Mouse (Mus musculus) cerebellum, adult 9-10 months (tissue): ENCODE results near the gene Gm5799.
"Not testable (repeated sequence)": the region's sequence is repeated elsewhere in the genome, so short reads cannot be mapped to it uniquely, and the experiment has no call there.

Source experiments
- DNase-seq: peaks from one replicate; pipeline ENCODE4 v3.0.0; 2022

Gene Gm5799

DNA sequence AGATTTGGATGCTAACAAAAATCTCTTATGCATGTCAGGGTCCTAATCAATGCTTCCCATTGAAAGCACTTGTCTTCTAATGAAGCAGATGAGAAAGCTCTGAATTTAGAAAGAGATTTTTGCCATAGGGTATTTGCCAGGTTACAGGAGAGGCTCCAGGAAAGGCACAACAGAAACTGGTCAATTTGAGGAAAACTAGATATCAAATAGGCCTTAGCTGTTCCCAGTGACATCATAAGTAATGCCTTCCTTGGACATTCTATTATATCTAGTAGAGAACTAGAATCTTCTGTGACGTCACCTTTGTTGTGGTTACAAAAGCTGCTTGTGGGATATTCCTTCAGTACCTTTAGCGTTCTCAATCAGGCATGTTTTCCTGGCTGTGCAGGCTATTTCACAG is at the start of gene Gm5799:
Gm5799 (plus strand) TSS at position 301 of the 400 bp plus-strand sequence.
- not testable (repeated sequence) for DNase-seq

GRCm38 (mm10) chr14:43531052-43532010 is 12.0 kb upstream of the Gm5799 start:
- not testable (repeated sequence) for DNase-seq

- DNase-seq, result not testable (repeated sequence)
These were observed 11.4 kb upstream of the Gm5799 start for GRCm38 (mm10) chr14:43532011-43532383.

- DNase-seq, result not testable (repeated sequence)
These were observed 11.0 kb upstream of the Gm5799 start for GRCm38 (mm10) chr14:43532387-43532786.

GRCm38 (mm10) chr14:43538144-43538543 is 5.2 kb upstream of the Gm5799 start:
- DNase-seq, result not testable (repeated sequence)

DNA sequence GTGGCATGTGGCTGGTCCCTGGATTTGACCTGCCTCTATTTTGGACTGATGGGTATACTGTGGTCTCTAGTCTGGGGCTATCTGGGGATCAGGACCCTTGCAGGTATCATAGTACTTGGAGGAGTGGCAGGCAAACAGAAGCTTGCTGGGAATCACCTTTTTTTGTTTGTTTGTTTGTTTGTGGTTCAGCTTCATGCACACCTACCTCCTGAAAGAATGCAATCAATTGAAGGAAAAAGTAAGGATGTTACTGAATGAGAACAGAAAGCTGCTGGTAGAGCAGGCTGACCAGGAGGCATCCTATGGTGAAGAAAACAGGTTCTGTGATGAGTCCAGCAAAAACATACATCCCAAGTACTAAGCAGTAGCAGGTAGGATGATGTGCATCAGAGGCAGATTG is 2.9 kb downstream of the Gm5799 start:
- DNase-seq, result not testable (repeated sequence)

- DNase-seq, result not testable (repeated sequence)
These were observed 8.9 kb downstream of the Gm5799 start for GRCm38 (mm10) chr14:43552271-43552670.

- DNase-seq, result not testable (repeated sequence)
These were observed 34.6 kb downstream of the Gm5799 start for GRCm38 (mm10) chr14:43577969-43578368.

DNA sequence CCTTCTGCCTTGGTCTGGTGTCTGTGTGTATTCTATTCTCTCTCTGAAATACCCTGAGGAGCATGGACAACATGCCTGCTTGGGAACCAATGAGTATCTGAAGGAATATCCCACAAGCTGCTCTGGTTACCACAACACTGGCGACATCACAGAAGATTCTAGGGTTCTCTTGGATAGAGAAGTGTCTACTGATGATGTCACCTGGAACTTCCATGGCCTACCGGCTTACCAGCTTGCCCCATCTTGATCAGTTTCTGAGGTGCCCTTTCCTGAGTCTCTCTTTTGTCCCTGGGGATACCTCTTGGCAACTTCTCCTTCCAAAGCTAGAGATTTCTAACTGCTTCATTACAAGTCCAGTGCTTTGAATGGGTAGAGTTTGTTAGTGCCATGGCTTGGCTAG is 35.7 kb downstream of the Gm5799 start, which contains the start of gene Gm17654:
Gm17654 (minus strand) TSS at position 101 of the 400 bp plus-strand sequence.
- not testable (repeated sequence) for DNase-seq
